Mouse (Mus musculus) urinary bladder, postnatal 25 days (tissue): ENCODE measurements at regions not wholly inside any gene's neighbourhood (a gene's known extent, or its start where the extent isn't known, plus 50 kb on each side); places are given as distances from the start of the nearest gene placed in this dataset.
A peak's percentile ranks its signal among the peaks of the same experiment; 100 is the strongest.

Experiments used
- DNase-seq: peaks from one replicate; pipeline ENCODE4 v3.0.0; 2022; ENCODE audit warnings: low spot score

DNA sequence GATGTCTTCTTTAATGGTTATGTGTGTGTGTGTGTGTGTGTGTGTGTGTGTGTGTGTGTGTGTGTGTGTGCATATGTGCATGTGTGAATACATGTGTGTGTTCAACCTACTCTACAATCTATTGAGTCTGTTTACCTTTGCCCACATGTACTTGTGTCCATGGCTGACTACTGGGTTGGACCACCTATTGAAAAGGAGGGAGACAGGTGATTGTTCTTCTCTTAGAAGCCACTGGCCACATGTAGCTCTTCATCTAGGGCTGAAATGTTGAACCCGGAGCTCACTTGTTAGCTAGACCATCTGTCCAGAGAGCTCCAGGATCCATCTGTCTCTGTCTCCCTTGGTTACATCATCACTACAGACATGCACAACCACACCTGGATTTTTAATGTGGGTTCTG is 141.8 kb upstream of the Jade1 start:
- DNase-seq: no peak

DNA sequence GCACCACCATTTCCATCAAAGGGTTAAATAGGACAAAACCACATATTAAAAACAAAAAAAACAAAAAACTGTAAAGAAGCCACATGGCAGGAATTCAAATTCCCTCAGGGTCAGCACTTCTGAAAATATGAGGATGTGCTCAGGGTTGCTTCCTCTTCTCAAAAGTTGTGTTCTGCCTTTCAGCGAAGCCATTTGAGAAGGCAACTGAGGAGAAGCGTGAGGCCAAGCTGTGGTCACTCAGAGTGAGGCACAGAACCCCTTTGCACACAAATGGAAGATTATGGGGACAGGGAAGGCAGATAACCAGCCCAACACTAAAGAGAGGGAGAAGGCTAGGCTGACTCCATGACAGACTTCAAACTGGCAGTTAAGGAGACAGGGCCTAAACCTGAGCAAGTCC is 142.8 kb upstream of the Jade1 start:
- no peak for DNase-seq

DNA sequence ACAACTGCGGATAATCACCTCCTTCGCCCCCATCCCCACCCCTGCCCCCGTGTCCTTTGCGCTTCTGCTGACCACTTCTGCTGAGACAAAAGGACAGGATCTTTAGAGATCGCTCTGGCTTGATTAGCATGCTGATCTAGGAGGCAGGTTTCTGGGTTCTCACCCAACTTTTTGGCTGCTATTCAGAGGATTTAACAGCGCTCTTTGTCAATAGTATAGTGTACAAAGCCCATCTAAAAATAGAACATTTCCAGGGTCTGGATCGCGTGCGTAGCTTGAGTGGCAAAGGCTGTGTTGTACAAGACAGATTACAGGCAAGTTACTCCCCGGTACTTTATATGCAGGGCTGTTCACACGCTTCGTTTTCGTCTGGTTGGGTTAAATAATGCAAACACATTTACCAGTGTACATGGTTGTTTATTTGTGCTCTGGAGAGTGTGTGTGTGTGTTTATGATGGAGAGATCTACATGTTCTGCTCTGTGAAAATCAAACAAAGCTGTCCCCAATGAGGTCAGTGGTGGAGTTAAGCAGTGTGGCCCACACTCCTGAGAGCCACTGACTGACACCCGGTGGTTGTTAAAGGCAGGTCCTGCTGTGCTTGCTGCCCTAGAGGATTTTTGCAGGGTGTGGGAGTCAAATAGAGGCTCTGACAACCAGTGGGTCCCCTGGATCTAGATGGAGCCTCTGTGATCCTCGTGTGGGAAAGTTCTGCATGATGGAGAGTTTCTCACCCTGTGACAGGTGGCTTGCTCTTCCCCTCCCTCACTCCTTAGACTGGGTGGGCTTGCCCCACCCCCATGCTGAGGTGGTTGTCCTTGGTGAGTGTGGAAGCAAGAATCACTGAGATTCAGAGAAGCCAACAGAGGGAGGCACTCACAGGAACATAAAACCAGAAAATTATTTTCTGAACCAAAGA is 146.5 kb upstream of the Jade1 start:
- peak; percentile 22 for DNase-seq

DNA sequence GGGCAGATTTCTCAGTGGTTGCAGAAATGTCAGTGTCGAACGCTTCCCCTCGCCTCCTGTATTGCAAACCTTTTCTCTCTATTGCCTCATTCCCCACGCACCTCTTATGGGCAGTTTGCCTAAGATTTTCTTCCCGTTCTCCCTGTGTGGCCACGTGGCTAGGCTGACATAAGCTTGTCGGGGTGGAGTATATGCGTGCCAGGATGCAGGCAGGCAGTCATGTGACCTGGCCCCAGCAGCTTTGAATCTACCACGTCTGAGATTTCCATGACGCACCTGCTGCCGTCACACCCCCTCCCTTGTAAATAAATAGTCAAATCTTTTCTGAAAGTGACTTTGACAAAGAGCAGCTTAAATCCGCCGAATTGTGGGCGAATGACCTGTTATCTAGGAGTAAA is 147.1 kb upstream of the Jade1 start:
- peak; percentile 50 for DNase-seq

DNA sequence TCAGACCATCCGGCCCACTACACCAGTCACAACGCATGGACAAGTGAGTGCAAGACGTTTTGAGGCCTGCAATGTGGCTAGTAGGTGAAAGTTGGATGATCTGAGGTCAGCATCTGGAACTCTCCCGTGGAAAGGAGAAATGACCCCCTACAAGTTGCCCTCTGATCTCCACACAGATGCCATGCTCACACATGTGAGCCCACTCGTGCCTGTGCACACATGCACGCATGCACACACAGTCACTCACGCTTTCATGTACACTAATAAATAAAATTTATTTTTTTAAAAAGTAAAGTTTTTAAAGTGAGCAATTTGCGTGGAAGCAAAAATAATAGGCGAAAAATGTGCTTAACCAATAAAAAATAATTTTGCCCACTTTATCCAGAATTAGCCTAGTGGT is 147.5 kb upstream of the Jade1 start:
- no peak for DNase-seq

DNA sequence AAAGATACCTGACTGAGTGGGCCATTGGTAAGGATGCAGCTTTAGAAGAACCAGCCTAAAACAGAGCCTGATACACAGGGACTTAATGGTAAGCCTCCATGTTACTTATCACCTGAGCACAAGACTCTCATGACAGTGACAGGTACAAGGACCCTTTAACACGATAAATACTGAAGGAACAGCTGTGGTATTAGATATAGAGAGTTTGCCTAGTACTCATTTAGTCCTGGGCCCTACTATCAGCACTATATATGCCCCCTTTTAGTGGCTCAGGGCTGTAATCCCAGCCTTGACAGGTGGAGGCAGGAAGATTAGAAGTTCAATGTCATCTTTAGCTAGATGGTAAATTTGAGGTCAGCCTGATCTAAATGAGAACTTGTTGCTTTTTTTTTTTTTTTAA is 148.0 kb upstream of the Jade1 start:
- no peak for DNase-seq

DNA sequence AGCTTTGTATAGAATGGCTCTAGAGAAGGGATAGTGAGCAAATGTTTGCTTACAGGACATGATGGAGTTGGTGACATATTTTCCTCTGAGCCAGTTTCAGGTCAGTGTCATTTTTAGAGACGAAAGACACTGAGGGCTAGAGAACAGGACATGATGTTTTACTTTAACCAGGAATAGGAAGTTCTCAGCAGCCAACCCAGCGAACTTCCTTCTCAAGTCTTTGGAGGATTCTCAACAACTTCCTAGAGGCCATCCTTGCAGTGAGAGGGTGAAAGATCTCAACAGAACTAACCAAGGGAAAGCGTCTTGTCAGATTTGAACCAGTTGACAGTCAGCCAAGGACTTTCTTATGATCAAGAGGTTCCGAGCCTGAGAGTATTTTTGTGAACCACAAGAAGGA is 153.7 kb upstream of the Jade1 start:
- no peak for DNase-seq

DNA sequence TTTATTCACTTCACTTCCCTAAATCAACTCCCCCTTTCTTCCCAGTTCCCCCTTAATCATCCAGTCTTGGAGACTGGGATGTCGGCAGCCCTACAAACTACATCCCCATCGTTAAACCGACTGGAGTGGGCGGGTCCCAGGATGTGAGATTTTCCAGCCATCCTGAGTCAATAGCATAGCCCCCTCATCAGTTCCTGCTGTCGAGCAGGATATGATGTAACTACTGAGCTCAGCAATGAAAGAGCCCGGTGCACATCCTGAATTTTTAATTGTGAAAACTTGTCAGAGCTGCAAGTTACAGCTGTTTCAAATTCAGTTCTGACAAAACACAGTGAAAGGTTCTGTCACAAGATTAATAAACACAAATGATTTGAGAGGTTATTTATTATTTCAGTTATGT is 165.7 kb upstream of the Jade1 start:
- no peak for DNase-seq

DNA sequence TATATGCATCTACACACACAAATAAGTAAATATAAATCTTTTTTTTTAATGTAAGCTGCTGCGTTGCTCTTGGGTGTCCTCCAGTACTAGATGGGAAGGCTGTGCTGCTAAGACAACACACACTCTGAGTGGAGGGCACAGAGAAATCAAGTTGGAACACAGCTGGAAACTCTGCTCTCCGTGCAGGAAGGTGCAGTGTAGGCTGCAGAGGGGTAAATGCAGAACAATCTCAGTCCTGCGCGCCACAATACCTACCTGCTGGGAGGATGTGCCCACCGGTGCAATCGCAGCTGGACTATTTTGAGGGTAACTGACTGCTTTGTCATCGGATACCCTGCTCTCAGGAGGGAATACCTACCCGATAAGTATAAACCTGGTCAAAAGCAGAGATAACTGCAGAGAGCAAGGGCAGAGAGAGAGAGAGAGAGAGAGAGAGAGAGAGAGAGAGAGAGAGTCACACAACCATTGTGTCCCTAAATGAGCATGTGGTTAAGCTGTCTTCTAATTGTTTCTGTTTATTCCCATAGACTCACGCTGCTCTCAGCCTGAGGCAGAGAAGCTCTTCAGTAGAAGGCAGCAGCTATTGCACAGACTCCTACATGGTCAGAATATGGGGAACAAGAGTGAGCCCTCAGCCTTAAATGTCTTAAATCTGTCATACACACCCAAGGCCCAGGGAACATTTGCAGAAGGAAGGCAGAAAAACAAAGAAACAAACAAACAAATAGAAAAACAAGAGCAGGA is 167.9 kb upstream of the Jade1 start:
- no peak for DNase-seq

DNA sequence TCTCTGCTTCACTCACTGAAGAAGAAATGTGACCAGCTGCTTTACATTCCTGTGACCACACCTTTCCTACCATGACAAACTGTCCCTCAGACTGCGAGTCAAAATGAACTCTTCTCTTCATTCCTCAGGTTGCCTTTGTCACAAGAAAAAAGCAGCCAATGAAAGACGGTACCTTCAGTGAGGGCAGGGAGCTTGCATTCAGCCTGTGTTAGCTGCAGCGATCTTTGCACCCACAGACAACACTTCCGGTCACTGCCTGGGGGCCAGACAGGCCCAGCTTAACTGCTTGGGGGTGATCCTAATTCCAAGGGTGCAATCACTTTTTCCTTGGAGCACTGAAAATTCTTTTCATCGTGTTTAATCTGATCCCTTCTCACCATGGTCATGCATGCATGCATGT is 169.2 kb upstream of the Jade1 start:
- DNase-seq: no peak

DNA sequence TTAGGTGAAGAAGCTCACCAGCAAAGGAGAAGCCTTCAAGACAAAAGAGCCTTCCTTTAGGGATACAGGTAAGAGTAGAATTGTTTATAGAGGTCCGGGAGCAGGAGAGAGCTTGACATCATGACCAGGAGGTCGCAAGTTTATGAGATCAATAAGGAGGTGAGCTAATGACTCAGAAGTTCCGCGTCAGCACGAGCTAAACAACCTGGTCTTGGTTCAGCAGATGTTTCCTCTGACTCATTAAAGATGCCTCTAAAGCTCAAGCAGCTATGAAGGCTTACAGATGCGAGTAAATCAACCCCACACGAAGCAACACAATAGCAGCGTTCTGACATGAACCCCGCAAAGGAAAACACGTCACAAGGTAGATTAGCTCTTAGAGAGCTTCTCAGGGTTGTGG is 171.1 kb upstream of the Jade1 start:
- no peak for DNase-seq

DNA sequence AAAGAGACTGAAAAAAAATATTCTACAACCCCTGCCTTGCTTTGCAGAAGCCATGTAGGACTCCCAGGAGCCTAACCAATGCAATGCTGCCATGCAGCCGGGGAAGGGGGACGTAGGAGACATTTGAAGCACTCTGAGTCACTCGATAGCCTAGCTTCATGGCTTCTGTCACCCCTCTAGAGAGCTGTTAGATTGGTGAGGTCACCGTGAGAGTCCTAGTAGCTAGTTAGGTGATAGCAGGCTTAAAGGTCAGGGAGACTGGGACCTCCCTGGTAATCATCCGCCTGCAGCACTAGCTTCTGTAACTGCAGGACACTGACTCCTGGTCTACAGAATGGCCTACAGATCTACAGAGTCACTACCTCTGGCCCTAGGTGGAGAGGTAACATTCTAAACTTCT is 177.0 kb upstream of the Jade1 start:
- DNase-seq: no peak

DNA sequence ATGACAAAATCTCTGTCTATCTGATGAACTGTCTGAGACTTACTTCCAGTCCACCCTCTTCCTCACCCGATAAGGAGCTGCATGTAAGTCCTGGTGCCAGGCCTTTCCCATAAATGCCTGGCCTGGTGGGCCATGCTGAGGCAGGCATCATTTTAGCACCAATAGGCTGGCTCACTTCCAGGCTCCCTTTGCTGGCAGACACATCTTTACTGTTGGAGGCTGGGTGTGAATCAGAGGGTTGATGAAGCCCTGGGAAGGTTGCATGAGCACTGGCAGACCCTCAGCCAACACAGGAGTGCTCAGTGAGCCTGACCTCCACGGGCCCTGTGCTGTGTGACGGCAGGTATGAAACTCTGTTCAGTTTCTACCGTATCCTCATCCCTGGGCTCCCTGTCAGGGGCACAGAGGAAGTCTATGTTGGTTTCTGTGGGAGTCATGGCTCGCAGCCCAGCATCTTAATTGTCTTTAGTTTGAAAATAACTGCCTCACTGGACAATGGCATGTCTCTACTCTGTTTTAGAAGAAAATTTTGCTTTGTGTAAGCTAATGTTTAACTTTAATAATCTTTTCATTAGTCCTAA is 177.6 kb upstream of the Jade1 start:
- no peak for DNase-seq

DNA sequence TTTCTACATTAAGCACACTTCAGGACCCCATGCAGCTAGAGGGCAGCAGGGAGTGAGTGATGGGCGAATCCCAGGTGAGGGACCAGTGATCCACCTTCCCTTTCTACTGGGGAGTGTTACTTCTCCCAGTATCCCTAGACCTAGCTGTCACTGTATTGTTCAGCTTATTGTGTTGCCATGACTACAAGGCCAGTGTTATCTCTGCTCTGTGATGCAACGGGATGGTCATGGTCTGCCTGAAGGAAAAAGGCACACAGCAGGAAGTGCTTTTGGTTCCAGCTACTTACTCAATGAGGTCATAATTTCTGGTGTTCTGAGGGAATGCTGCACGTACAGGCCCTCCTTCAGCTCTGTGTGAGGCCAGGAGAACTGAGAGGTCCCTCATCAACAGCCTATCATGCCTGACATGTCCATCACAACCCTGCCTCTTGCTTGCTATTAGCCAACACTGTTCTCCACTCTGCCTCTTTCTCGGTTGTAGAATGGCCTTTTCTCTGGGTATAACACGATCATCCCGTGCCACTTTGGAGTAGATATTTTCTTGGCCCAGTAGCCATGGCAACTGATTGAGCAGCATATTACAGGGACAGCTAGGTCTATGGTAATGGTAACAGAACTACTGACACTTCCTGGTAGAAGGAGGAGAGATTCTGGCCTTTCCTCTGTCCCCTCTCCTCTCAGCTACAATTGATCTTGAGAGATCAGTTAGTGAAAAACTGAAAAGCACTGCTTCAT is 178.5 kb upstream of the Jade1 start:
- no peak for DNase-seq

DNA sequence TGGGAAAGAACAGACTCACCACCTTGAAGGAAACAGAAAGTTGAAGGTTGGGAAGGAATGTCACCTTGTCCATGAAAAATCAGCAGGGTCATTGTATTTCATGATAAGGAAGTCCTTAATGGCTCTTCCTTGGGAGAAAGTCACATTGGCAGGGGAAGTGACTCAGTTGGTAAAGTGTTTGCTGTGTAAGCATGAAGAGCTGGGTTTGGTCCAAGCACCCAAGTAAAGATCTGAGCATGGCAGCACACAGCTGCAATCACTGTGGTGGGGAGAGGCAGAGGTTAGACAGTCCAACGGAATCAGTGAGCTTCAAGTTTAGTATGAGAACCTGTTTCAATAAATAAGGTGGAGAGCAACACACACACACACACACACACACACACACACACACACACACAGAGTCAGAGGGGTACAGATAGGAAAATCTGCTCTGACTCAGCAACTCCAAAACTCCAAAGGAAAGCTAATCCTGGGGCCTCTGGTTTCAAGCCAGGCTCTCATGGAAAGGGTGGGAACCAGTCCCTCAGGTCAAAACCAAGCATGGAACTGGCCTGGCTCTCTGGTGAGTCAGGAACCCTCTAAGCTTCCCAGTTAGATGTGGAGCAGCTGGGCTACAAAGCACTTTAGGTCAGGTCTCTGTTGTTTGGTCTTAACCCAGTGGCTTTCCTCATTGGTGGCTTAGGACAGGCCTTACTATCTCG is 180.2 kb upstream of the Jade1 start:
- no peak for DNase-seq

DNA sequence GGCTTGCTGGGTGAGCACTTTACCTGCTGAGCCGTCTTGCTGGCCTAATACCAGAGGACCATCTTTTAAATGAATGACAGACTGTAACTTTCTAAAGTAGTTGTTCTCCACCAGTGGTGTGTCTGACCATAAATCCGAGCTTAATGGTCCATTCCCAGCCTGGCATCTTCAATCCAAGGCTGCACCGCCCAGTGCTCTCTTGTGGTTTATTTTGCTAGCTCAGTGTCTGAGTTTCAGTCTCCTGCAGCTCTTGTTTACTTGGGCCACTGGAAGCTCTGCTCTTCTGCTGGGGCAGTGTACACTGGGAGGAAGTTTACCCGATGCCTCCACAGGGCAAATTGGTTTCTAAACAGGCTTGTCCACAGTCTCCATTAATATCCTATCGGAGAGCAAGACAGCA is 182.3 kb upstream of the Jade1 start:
- no peak for DNase-seq

DNA sequence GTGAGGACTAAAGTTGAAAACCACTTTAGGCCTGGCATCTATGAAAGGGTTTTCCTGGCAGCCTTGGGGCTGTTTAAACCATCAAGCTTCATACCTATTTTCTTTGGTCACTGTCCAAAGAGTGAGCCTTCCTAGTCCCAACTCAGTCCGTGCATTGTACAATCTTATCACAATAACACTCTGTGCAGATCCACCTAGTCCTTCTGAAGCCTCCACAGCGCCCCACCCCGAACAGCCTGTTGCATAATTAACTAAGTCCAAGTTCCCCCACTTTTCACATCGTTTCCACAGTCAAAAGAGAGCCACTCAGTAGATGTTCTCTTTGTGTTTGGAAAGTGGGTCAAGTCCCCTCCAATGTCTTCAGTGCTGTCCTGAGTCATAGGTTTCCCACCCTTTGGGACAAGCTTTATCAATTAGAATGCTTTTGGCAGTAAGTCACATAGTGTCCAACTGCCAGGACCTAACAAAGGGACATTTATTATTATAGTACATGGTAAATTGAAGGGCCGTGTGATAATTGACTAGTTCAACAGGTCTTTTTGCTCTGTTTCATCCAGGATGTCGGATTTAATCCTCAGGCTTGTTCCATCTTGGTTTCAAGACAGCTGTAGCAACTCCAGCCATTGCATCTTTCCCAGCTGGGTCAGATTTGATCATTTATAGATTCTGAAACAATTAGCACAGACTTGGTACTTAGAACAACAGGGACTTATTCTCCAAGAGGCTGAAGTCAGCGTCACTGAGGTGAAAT is 187.0 kb upstream of the Jade1 start:
- DNase-seq: no peak

DNA sequence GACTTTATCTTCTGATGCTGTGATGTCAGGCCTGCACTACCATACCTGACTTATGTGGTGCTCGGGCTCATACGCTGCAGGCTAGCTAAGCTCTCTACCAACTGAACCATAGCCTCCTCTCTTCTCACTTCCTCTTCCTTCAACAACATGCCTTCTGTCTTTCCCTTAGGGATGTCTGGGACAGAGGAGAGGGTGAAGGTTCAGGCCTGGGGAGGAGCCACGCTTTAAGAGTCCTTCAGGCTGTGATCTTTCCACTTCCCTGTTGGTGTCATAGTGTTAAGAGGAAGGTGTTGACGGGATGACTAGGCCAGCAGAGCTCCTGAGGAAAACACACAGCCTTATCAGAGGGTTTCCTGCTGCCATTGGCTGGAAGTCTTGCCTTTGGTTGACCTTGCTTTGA is 188.8 kb upstream of the Jade1 start:
- DNase-seq: no peak

DNA sequence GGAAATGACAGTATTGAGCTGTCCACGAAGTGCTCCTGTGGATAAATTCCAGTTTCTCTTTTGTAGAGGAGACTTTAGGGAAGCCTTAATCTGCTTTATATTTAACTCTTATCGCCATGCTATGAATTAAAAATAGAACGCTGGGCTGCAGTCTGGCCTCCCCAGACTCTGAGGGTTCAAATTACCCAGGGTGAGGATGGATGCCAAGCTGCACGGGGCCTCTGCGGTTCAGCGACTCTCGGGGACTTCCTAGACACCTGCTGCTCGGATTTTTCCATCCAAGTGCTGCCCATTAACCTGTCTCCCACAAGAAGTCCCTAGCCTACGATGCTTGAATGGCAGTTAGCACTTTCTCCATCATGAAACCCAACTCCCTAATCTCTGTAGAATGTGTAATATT is 189.3 kb upstream of the Jade1 start:
- no peak for DNase-seq

DNA sequence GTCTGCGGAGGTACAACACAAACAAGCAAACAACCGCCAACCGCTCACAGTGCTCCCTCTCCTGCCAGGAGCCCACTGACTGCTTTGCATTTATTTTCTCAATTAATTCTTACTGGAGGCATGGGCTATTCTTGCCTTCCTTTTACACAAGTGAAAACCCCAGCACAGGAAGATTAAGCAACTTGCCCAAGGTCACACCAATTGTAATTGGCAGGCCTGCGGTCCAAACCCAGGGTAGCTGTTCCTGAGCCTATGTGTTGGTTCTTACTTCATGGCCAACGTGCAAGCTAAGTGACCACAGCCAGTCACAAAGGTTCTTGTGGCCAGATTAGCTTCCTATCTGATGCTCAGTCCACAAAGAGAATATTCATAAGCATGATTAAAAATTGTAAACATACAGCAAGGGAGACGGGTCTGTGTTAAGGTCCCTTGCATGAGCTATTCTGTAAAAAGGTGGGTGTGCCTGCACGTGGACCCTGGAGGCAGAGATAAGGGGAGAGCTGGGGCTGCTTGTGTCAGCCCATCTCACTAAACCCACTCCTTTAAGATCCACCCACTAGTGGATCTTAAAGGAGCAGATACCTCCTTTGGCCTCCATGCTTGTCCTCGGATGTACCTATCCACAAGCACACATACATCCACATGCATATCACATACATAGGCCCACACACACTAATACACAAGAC is 190.2 kb upstream of the Jade1 start:
- no peak for DNase-seq

DNA sequence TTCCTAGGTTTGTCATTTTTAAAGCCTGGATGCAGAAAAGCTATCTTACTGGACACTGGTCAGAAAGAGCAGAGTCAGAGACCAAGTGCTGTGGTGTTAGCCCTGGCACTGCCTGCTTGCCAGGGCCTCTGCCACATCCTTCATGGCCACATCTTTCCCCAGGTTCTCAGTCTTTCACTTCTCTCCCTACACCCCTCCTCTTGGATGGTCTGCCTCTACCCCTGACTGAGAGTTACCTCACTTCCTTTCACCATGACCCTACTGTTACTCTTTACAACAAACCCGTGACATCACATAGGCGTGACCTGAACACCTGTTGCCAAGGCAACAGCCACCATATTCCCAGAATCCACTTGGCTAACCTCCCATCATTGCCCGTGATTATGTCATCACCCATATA is 191.6 kb upstream of the Jade1 start:
- no peak for DNase-seq
